Mouse (Mus musculus) midbrain, postnatal 0 days (tissue): ENCODE data around the gene Lss. TPM values are rescaled to one million over a fixed set of nuclear protein-coding genes. Genes with fewer than 3 reads are reported as not detected.
A peak's percentile ranks its signal among the peaks of the same experiment; 100 is the strongest.

Source experiments
- ATAC-seq: fragments of 200-750 bp; cut with Nextera tagmentation; 2 replicates; pipeline ENCODE4 v1.8.0; 2017; ENCODE audit warnings: moderate number of reproducible peaks, mild to moderate bottlenecking, moderate TSS enrichment, moderate library complexity; ENCODE audit not compliant: low FRiP score
- DNase-seq: peaks from one replicate; pipeline ENCODE4 v3.0.0-alpha.2; 2015; ENCODE audit warnings: low spot score
- H3K27ac ChIP-seq: fragments of 300-500 bp; sonication (generic); 2 replicates; pipeline ENCODE4 v1.5.1; 2014; ENCODE audit warnings: low read depth, mild to moderate bottlenecking, low read length, mixed read lengths
- H3K27me3 ChIP-seq: fragments of 300-500 bp; sonication (generic); 2 replicates; pipeline ENCODE4 v1.6.1; 2014; ENCODE audit warnings: low read length, control low read depth, mixed read lengths; ENCODE audit not compliant: insufficient read depth
- H3K36me3 ChIP-seq: fragments of 300-500 bp; sonication (generic); 2 replicates; pipeline ENCODE4 v1.6.1; 2014; ENCODE audit warnings: low read length, control low read depth, mixed read lengths; ENCODE audit not compliant: insufficient read depth
- H3K4me1 ChIP-seq: fragments of 300-500 bp; sonication (generic); 2 replicates; pipeline ENCODE4 v1.6.1; 2014; ENCODE audit warnings: mild to moderate bottlenecking, control low read depth, antibody characterized with exemption, low read length, mixed read lengths; ENCODE audit not compliant: insufficient read depth
- H3K4me2 ChIP-seq: fragments of 300-500 bp; sonication (generic); 2 replicates; pipeline ENCODE4 v1.6.1; 2014; ENCODE audit warnings: low read depth, mild to moderate bottlenecking, low read length, mixed read lengths; ENCODE audit not compliant: poor library complexity, severe bottlenecking
- H3K4me3 ChIP-seq: fragments of 300-500 bp; sonication (generic); 2 replicates; pipeline ENCODE4 v1.5.1; 2014; ENCODE audit warnings: low read depth, mild to moderate bottlenecking, low read length, moderate library complexity
- H3K9ac ChIP-seq: fragments of 300-500 bp; sonication (generic); replicated peaks from 2 replicates; pipeline ENCODE4 v1.6.1; 2014; ENCODE audit warnings: mild to moderate bottlenecking, low read length, moderate library complexity, mixed read lengths; ENCODE audit not compliant: poor library complexity, severe bottlenecking
- H3K9me3 ChIP-seq: fragments of 300-500 bp; sonication (generic); 2 replicates; pipeline ENCODE4 v1.6.1; 2016; ENCODE audit warnings: low read length, control low read depth
- CTCF ChIP-seq: IDR thresholded peaks from 2 replicates; pipeline ENCODE4 v1.5.1; 2016; ENCODE audit warnings: antibody characterized with exemption, mild to moderate bottlenecking
- WGBS: fragments of 180-500 bp; shearing (Covaris S2); extraction: QIAGEN DNeasy Blood & Tissue Kit; methylation state at CpG from one replicate; pipeline ENCODE4 v1.1.7; 2014; 5-methylcytosine and 5-hydroxymethylcytosine counted together
- polyA plus RNA-seq: library from polyadenylated mRNA; unstranded; fragments of >200 nt; fragmentation: Nextera tagmentation; extraction: Ambion mirVana; gene quantifications from 2 replicates; pipeline ENCODE4 v1.2.1, GENCODE M21; 2015
- total RNA-seq: library from RNA; depleted of rRNA; stranded (reverse); fragments of >200 nt; gene quantifications from 2 replicates; pipeline ENCODE4 v1.2.3, GENCODE M21; 2014; rRNA removed

Lss gene
- 51.8 and 61.2 TPM in 2 replicates for total RNA-seq
- 26.4 and 28.4 TPM in 2 replicates for polyA plus RNA-seq

GRCm38 (mm10) chr10:76531375-76531774, at the start of gene Lss:
Gene Lss (plus strand): TSS chr10:76531588.
- peaks cover 7% of the 10 kb centered on the region; the same call in 1 of the 2 replicates for H3K4me1 ChIP-seq
- H3K27me3 ChIP-seq, result no peaks in the 10 kb centered on the region
- H3K9me3 ChIP-seq, result no peaks in the 10 kb centered on the region
- H3K9ac ChIP-seq, result peak within 1 kb of the TSS; percentile 65
- peak within 1 kb of the TSS; percentile 69 for H3K4me2 ChIP-seq
- peak within 1 kb of the TSS; percentile 68 for H3K4me3 ChIP-seq
- H3K36me3 ChIP-seq, result peaks cover 15% of the 10 kb centered on the region
- peak; percentile 66 for TF ChIP-seq CTCF
- peak; percentile 98 for DNase-seq
- ATAC-seq, result peak; percentile 100
- H3K27ac ChIP-seq, result peak within 1 kb of the TSS; percentile 55
- WGBS, result under 1% methylated on average over 30 of the region's 37 CpGs

GRCm38 (mm10) chr10:76486302-76486701, 45.1 kb upstream of the Lss start:
- 97% methylated on average over 2 of the region's 2 CpGs for WGBS

GRCm38 (mm10) chr10:76488265-76488664, 43.1 kb upstream of the Lss start:
- TF ChIP-seq CTCF, result no peak
- no peaks in the 10 kb centered on the region for H3K27me3 ChIP-seq
- no peaks in the 10 kb centered on the region for H3K9me3 ChIP-seq
- WGBS, result 96% methylated on average over 8 of the region's 8 CpGs
- no peak for DNase-seq
- no peak for ATAC-seq
- no peak overlapping the region for H3K9ac ChIP-seq
- H3K4me3 ChIP-seq, result no peak overlapping the region
- H3K36me3 ChIP-seq, result peaks cover 66% of the 10 kb centered on the region
- no peaks in the 10 kb centered on the region for H3K4me1 ChIP-seq
- H3K27ac ChIP-seq, result no peak overlapping the region
- H3K4me2 ChIP-seq, result no peak overlapping the region

More at GRCm38 (mm10) chr10:76486302-76486701, 45.1 kb upstream of the Lss start:
- Histone ChIP-seq H3K27ac (no peak overlapping the region), H3K36me3 (peaks cover 75% of the 10 kb centered on the region), H3K4me3 (no peak overlapping the region), H3K9ac (no peak overlapping the region), H3K9me3 (no peaks in the 10 kb centered on the region), H3K27me3 (no peaks in the 10 kb centered on the region), H3K4me1 (no peaks in the 10 kb centered on the region), H3K4me2 (no peak overlapping the region)
- DNase-seq (no peak), ATAC-seq (no peak)
- no peak for TF ChIP-seq CTCF

GRCm38 (mm10) chr10:76489205-76489604, 42.2 kb upstream of the Lss start:
- WGBS, result 96% methylated on average over 15 of the region's 15 CpGs
- Histone ChIP-seq H3K4me1 (no peaks in the 10 kb centered on the region), H3K4me3 (no peak overlapping the region), H3K9ac (no peak overlapping the region), H3K9me3 (no peaks in the 10 kb centered on the region), H3K27me3 (no peaks in the 10 kb centered on the region), H3K4me2 (no peak overlapping the region), H3K36me3 (peaks cover 70% of the 10 kb centered on the region), H3K27ac (no peak overlapping the region)
- DNase-seq (no peak), ATAC-seq (no peak)
- no peak for TF ChIP-seq CTCF

GRCm38 (mm10) chr10:76493527-76493926, 37.9 kb upstream of the Lss start:
- H3K4me1 ChIP-seq, result no peaks in the 10 kb centered on the region
- H3K27me3 ChIP-seq, result no peaks in the 10 kb centered on the region
- no peak for TF ChIP-seq CTCF
- H3K4me2 ChIP-seq, result no peak overlapping the region
- no peak for DNase-seq
- ATAC-seq, result no peak
- WGBS, result 83% methylated on average over 1 of the region's 1 CpGs
- H3K9me3 ChIP-seq, result no peaks in the 10 kb centered on the region
- no peak overlapping the region for H3K4me3 ChIP-seq
- no peak overlapping the region for H3K9ac ChIP-seq
- peaks cover 76% of the 10 kb centered on the region for H3K36me3 ChIP-seq
- H3K27ac ChIP-seq, result no peak overlapping the region

- Histone ChIP-seq H3K27ac (no peak overlapping the region), H3K4me3 (no peak overlapping the region), H3K36me3 (peaks cover 73% of the 10 kb centered on the region), H3K9ac (no peak overlapping the region), H3K9me3 (no peaks in the 10 kb centered on the region), H3K4me1 (no peaks in the 10 kb centered on the region), H3K27me3 (no peaks in the 10 kb centered on the region), H3K4me2 (no peak overlapping the region)
- ATAC-seq (no peak), DNase-seq (no peak)
- WGBS, result 89% methylated on average over 6 of the region's 6 CpGs
- no peak for TF ChIP-seq CTCF
These were observed 35.9 kb upstream of the Lss start for GRCm38 (mm10) chr10:76495501-76495900.
